Mouse (Mus musculus) left cerebral cortex, adult 8-10 months (tissue): ENCODE data around the gene Ror1. TPM values are rescaled to one million over a fixed set of nuclear protein-coding genes. Genes with fewer than 3 reads are reported as not detected.

Source experiments
- DNase-seq, 2 experiments: peaks; one replicate each; pipeline ENCODE4 v3.0.0; 2022; ENCODE audit warnings: low spot score in 2 of 2
- total RNA-seq, 4 experiments: library from RNA; stranded (reverse); gene quantifications; 2 replicates each; pipeline ENCODE4 v1.2.4; 2022

Gene Ror1
- total RNA-seq, 4 experiments from 2014 or later = 0.80 to 1.5 (median 1.3) TPM

DNA sequence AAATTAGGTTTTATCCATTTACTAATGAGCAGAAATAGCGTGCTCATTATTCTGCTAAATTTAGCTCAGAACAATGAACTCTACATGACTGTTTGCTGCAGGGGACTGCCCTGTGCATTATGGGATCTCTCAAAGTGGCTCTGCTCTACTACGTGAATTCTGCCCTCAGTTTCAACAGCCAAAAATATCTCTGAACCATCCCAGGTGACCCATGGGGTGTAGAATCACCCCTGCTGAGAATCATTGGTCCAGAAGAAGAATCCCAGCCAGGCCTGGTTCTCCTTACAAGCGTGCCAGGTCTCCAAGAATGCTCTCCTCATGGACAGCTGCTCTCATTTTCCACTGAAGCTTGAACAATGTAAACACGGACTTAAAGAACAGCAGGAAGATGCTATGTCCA lies 282.4 kb downstream of the Ror1 start:
- DNase-seq = no peak

DNA sequence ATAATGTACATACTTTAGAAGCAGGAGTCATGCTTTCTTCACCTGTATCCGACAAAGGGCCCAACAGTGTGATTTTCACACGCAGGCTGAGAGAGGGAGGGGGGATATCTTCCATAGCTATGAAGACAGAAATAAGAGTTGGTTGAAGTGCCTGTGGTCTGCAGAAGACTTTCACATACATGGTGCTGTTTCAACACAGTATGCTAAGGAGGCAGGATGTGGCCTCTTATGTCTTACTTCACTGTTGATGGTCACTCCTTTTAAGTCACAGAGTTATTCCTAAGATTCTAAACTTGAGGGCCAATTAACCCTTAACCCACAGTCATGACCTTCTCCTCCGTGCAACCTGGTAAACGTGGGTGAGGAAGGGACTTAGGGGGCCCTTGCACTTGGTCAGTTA lies 286.2 kb downstream of the Ror1 start:
- no peak for DNase-seq

- no peak for DNase-seq
Measured at GRCm38 (mm10) chr4:100386272-100386988, 290.8 kb downstream of the Ror1 start.

DNA sequence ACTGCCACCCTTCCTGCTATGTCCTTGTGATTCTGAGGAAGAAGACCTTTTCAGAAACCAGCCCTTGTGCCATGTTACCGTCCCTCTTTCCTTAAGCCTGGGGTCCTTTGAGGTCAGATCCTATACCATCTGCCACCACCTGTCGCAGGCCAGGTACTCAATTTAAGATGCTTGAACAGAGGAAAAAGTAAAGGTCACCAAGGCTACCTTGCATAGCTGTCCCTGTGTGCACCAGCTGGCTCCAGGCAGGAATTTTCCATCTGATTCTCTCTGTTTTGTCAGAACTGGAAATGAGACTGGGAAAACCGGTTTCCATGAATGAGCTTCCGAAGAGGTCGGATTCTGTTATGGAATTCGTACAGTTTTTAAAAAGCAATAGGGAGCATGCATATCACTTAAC lies 294.8 kb downstream of the Ror1 start:
- no peak for DNase-seq

DNA sequence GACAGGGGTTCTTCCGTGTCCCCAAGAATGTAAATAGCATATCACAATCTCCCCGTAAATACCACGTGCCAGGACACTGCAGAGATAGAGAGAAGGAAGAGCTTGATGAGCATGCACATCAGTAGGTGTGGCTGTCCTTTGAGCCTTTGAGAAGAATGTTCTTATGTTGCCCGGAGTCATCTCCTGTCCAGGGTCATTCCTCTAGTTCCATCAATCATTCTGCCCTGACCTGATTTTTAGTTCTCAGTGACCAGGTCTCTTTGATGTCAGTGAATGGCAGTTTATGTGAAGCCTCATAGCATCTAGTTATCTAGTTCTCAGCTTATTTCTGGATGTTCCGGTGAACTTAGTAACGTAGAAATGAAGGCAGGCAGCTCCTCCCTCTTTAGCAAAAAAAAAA lies 295.4 kb downstream of the Ror1 start:
- DNase-seq = no peak

DNA sequence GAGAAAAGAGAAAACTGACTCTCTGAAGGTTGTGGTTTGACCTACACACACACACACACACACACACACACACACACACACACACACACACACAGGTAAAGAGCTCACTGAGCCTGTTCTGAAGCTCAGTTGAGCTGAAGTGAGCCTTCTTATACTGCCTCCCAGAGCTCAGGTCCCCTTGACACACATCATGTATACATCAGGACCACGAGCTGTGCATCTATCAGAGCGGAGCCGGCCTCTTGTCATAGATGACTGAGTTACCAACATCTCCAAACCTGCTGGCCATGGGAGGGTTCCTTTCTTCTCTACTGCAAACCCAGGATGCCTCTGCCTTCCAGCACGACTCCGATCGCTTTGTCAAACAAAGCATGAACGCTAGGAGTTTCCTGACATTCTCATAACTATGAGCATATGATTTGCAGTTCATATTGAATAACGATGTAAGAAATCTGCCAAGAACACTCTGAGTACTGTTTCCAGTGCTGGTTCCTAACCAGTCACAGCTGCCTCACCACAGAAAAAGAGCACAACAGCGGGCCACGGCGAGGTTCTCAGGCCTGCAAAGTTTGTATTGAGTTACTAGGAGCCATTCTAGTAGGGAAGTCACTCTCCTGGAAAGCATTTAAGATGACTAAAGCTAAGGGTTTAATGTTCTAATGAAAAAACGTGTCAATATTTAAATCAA lies 297.9 kb downstream of the Ror1 start:
- no peak for DNase-seq

- DNase-seq = no peak
Measured at GRCm38 (mm10) chr4:100395407-100395806, 299.8 kb downstream of the Ror1 start.

- no peak for DNase-seq
Measured at GRCm38 (mm10) chr4:100398079-100398478, 302.5 kb downstream of the Ror1 start.

DNA sequence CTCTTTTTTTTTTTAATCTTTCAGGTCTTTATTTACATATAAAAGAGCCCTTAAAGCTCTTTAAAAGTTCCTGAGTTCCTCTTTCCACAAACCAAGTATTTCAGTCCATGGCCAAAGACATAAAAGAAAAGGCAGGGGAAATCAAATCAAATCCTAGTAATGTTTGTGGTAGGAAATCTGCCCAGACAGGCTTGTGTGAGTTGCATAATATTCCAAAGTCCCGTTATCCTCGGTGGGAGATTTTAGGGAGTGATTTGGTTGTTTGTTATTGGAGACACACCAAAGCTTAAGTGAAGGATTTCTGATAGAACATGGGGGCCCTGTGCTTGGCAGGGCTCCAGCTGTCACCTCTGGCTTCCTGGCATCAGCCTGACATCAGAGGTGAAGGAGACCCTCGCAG lies 305.5 kb downstream of the Ror1 start:
- no peak for DNase-seq

- DNase-seq = no peak
Measured at GRCm38 (mm10) chr4:100401581-100402470, 306.2 kb downstream of the Ror1 start.

DNA sequence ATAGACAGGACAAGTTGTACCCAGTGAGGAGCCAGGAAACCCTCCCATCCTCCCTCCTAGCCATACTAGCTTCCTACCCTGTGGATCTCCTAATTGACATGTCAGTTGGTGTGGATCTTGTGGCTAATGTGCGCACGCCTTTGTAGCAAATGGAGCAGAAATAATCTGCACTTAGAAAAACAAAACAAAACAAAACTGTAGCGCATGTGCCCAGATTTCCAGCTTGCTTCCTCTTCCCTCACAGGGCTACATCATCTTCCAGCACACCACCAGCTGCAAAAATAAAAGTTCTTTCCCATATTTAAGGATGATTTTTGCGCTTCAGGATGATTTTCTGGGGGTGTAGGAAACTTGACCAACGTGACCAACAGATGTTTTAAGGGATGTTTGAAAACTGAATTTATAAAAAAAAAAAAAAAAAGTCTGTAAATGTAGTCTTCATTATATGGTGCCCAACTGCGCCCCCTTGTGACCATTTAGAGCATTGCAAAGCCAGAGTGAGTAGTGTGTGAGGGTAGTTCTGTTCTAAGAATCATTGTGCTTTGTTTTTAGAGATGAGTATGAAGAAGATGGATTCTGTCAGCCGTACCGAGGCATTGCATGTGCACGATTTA lies 311.8 kb downstream of the Ror1 start:
- DNase-seq = peak; percentile 39 to 77

DNA sequence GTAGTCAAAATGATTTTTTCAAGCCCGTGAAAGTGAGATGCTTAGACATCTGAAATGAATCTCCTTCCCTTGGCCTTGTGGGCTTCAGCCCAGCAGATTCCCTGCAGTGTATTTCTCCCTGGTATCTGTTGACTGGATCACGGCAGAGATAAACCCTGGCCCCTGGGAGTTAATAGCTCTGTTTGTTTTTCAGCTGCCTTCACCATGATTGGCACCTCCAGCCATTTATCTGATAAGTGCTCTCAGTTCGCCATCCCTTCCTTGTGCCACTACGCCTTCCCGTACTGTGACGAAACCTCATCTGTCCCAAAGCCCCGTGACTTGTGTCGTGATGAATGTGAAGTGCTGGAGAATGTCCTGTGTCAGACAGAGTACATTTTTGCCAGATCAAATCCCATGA lies 313.9 kb downstream of the Ror1 start:
- DNase-seq = no peak

DNA sequence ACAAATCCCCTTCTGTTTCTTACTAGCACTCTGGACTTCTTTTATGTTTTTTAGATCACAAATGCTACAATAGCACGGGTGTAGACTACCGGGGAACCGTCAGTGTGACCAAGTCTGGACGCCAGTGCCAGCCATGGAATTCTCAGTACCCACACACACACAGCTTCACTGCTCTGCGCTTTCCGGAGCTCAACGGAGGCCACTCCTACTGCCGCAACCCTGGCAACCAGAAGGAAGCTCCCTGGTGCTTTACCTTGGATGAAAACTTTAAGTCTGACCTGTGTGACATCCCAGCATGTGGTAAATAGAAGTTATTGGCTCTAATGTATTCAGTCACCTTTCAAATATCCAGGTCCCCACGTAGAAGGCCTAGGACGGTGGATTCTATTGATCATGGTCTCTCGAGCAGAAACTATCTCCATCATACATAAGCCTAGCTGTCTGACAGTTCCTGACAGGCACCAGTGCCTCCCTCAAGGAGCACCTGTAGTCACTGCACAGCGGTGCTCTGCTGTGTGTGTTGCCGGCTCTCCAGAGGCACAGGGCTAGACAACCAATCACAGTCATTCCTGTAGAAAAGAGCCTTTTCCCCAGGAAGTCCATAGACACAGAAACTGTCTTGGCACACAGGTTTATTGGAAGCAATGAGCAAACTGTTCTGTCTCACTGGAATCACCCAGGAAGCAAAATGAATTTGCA lies 316.4 kb downstream of the Ror1 start:
- DNase-seq = no peak

DNA sequence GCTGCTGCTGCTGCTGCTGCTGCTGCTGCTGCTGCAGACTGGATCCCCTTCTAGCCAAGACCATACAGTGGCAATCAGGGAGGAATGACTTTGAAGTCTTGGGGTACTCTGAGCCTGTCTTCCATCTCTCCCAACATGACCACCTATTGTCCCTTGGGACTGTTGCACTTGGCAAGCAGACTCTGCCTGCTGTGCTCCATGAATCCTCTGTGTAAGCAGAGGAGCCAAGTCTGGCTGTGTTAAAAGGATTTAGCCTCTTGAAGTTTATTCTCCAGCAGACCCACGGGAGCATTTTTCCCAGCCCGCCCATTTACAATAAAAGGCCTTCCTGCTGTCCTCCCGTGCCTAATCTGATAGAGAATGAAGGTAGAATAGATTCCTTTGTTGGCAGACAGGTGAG lies 327.2 kb downstream of the Ror1 start:
- DNase-seq = no peak

- no peak for DNase-seq
Measured at GRCm38 (mm10) chr4:100426101-100426500, 330.5 kb downstream of the Ror1 start.

DNA sequence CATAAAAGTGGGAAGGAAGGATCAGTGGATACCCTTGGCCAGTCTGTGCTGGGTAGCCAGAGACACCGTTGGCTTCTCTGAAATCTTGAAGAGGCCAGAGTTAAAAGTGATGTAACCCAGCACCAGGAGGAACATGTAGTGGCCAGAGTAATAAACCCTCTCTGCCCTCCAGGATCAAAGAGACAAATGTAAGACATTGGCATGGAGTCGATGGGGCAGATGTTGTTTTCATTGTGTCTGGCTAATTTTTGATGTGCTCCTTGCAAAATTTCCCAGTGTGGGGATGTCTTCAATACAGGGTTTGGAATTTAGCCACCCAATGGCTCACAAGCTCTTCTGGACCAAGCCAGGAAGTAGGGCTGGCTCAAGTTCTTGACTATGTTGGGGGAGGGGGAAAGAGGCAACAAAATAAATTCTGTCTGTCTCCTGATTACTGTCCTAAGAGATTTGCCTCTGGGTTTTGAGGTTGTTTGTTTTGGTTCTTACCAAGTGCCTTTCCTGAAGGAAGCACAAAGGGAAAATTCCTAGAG lies 333.8 kb downstream of the Ror1 start:
- no peak for DNase-seq

- no peak for DNase-seq
Measured at GRCm38 (mm10) chr4:100435281-100436168, 339.9 kb downstream of the Ror1 start.

GRCm38 (mm10) chr4:100436169-100436547 lies 340.6 kb downstream of the Ror1 start:
- DNase-seq = no peak

GRCm38 (mm10) chr4:100446897-100447296 lies 351.3 kb downstream of the Ror1 start:
- DNase-seq = no peak
